Mouse (Mus musculus): ENCODE measurements around the gene Ddhd1. TPM values are rescaled to one million over a fixed set of nuclear protein-coding genes. Genes with fewer than 3 reads are reported as not detected.

The Ddhd1 gene
- polyA plus RNA-seq, 1 experiment from 2014 or later: 17.9 TPM

Small RNA genes lying within 50 kb of the gene (microRNA-seq; reads per million reads assigned to microRNA genes)
- gene Mir5131: 2.2 reads per million

Other genes with a start within 250 kb of the Ddhd1 start
- 75.1 and 84.3 TPM in 2 replicates for gene Fermt2, start 128.0 kb downstream of the Ddhd1 start, polyA plus RNA-seq (2016; fragmentation: Nextera tagmentation; extraction: Ambion mirVana)

Measured in hindbrain, embryonic 12.5 days (tissue).